Mouse (Mus musculus): ENCODE measurements around the gene Gm9999.
"Not testable (repeated sequence)": the region's sequence is repeated elsewhere in the genome, so short reads cannot be mapped to it uniquely, and the experiment has no call there.

The Gm9999 gene

DNA sequence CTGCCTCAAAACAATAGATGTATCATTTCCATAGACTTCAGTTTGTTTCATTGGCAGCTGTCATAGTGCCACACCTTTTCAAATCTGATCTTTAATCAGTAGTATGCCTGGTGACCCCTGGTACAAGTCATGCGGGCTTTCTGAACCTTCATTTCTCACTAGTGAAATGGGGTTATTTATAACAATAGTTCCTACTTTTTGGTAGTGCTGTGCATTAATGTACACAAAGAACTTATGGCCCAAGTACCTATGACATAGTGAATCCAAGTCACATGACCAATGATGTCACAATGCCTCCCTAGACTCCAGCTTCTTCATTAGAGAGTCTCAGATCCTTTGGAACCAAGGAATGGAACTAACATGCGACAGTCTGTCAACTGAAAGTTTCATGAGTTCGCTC is at the start of gene Gm9999:
Gene Gm9999 (plus strand): TSS at position 301 of the 400 bp plus-strand sequence.
- DNase-seq (ENCODE audit: low spot score) = no peak

DNA sequence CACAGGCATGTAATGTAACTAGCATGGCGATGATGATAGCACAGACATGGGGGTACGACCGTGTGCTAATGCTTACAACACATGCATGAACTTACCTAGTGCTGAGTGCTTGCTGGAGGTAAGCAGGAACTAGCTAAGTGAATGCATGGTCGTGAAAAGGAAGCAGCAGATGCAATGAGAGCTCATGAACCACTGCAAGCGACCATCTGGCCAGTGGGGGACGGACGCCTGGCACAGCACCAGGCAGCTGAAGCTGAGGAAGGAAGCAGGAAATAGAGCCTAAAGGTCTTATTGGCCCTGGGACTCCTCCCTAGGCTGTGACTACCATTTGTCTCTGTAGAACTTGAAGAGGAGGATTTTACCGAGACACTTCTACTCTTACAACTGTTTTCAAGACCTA is 48.6 kb upstream of the Gm9999 start:
- no peak for DNase-seq (ENCODE audit: low spot score)

DNA sequence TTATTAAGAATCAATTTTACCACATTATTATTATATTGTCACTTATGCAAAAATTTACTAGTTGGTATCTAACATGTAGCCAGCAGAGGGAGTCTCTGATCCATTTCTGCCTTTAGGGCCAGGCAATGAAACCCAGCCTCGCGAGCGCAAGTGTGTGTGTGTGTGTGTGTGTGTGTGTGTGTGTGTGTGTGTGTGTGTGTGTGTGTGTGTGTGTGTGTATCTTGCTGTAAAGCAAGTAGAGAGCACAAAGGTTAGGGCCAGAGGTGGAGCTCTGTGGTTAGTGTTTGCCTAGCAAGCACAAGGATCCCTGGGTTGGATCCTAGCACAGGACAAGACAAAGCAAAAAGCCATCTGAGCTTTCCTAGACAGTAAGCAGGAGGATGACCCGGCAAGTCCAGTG is 47.5 kb upstream of the Gm9999 start:
- DNase-seq (ENCODE audit: low spot score) = no peak

DNA sequence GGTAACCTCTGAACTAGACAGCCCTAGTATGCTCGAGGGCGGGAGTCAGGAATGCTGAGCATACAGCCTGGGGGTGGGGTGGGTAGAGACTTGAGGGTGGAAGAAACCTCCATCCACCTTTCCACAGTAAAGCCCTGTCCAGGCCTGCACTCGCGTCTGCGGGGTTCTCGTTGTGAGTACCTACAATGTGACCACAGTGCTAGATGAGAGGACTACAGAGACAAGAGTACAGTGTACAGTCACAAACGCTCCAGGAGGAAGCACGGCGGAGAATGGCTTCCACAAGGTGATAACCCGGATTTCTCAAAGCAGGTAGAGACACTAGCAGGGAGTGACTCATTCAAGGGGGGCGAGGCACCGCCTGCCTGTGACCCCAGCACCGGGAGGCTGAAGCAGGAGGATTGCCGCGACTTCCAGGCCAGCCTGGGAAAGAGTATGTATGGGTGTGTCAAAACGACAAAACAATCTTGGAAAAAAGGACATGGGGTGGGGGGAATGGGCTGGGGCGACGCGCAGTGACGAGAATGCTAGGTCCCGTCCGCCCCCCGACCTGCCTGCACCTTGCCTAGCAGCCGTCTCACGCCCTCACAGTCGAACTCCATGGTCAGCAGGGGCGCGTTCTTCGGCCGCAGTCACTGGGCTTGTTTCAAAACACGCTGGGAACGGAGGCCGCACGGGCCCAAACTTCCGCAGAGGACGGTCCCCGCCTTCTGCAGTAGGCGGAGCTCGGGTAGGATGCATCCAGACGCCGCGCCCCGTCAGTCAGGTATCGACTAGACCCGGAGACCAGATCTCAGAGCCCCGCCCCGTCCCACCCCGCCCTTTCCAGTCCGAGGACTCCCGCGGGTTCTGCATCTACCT is 25.3 kb upstream of the Gm9999 start, which contains the start of gene Uevld:
Gene Uevld (minus strand): TSS at position 697 of the 861 bp plus-strand sequence.
- DNase-seq (ENCODE audit: low spot score) = peak; percentile 95

DNA sequence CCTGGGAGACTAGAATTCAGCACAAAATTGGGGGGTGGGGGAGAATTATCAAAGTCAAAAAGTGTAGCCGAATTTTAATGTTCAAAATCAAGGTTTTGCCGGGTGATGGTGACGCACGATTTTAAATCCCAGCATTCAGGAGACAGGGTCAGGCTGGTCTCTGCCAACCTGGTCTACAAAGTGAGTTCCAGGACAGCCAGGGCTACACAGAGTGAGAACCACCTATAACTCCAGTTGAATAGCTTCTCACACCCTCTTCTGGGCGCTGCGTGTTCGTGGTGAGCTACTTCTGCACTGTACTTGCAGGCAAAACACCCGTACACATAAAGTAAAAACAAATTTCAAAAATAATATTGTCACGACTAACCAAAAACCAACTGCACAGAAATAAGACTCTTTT is 24.5 kb upstream of the Gm9999 start:
- DNase-seq (ENCODE audit: low spot score) = no peak

DNA sequence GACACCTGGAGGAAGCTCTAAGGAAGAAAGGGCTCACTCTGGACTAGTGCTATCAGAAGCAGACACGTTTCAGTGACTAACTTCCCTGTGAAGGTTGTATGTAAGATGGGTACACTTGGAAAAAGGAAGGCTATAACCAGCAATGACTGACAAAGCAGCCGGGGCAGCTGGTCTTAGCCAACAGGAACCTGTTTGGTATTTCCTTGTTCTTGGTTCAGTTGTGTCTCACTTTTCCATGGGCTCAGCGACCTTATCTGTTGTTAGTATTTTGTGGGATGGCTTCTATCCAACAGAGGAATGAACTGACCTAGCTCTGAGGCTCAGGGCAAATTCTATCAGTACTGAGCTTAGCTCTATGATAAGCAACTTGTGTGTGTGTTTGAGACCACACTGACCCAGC is 22.4 kb upstream of the Gm9999 start:
- DNase-seq (ENCODE audit: low spot score) = no peak

DNA sequence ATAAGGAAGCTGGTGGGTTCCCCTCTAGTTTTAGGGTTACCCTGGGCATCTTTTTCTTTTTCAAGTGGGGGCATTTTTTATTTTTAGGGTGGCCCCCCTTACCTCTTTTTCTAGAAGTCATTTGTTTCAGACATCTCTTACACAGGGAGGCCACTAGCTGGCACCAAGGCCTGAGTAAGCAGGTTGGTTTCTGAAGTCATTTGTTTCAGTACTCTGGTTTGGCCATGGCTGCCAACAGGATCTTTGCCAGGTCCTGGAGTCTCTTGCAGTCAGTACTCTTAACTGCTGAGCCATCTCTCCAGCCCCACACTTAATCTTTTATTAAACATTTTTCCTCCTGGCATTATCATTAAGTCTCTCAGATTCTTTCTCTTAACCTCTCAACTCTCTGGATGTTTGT is 21.2 kb upstream of the Gm9999 start:
- DNase-seq (ENCODE audit: low spot score) = no peak

DNA sequence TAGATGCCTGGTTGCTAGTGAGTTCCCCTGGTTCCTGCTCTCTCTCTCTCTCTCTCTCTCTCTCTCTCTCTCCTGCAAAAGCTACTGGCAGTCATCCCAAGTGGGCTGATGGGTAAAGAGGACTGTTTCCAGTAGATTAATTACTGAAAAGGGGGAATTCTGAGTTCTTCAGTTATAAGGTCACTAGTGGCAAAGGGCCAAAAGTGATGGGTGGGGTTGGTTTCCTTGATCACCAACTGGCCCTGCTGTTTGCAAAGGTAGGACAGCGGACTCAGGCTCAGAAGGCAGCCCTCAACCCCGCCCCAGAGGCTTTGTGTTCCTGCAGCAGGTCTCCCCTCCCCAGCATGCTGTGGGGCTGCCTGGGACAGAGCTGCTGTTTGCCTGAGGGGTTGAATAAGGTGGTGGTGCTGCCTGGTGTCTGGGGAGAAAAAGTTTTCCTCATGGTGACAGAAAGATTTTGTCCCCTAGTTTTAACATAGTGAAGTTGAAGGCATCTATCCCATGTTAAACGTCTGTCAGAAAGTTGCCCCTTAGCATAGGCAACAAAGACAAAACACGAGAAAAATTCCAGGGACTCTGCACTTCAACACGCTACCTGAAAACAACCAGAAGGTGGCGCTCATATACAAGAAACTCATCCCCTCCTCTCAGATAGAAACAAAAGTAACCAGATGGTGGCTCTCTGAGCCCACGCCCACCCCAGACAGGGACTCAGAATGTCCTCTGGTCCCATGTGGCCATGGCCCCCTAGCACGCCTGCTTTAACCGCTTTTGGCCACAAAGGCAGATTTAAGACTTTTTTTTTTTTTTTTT is 20.4 kb upstream of the Gm9999 start:
- no peak for DNase-seq (ENCODE audit: low spot score)

DNA sequence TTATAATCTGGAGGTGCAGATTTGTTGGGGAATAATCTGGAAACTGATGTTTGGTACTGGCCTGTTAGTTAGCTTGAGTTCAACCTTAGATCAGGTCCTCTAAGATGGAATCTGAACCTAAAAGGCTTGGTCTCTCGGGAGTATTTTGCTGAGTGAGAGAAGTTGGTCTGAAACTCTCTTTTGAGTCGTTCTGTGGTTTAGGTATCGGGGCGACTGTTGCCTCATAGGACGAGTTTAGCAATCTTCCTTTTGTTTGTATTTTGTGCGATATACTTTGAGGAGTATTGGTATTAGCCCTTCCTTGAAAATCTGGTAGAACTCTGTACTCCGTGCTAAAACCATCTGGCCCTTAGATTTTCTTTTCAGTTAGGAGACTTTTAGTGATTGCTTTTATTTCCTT is 19.3 kb upstream of the Gm9999 start:
- DNase-seq (ENCODE audit: low spot score) = no peak

DNA sequence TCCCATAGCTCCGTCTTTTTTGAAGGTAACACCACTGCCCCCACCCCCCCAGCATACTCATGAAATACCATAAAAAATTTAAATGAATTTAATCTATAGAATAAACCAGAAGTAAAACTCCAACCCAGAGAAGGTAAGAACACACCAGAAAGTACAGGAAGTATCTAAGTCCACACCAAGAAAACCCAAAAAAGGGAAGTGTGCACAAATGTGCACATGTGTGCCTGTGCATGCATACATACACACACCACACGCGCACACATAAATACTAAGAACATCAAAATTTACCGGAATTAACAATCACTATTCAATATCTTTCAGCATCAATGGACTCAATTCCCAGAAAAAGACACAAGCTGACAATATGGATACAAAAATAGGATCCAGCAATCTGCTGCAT is 13.5 kb upstream of the Gm9999 start:
- DNase-seq (ENCODE audit: low spot score) = no peak

DNA sequence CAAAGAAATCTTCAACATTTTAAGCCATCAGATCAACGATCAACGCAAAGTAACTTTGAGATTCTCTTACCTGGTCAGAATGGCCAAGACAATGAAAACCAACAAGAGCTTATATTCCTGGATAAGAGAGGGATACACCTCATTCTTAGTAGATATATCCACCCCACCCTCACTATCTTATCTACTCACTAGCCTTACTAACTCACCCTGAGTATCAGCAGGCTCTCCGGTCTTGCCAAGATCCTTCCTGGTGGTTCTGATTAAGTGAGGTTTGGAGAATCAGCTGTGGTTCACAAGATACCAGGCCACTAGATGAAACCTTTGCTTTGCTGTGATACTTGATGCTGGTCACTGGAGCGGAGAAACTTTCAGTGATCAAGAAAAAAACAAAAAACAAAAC is 8.7 kb upstream of the Gm9999 start:
- DNase-seq (ENCODE audit: low spot score) = no peak

DNA sequence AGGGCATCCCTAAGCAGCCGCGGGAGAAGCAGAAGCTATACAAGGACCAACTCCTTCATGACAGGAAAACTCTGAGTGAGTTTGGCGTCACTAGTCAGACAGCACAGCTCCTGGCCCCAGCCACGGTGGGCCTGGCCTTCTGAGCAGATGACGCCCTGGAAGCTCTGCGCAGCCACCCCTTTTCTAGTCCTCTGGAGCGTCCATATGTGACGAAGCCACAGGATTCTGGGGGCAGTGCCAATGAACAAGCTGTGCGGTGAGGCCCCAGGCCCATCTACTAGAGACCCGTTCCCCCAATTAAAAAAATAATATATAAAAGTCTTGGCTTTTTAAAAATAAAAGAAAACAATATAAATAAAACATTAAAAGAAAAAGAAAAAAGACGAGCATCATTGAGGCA is 7.9 kb upstream of the Gm9999 start:
- DNase-seq (ENCODE audit: low spot score) = no peak

DNA sequence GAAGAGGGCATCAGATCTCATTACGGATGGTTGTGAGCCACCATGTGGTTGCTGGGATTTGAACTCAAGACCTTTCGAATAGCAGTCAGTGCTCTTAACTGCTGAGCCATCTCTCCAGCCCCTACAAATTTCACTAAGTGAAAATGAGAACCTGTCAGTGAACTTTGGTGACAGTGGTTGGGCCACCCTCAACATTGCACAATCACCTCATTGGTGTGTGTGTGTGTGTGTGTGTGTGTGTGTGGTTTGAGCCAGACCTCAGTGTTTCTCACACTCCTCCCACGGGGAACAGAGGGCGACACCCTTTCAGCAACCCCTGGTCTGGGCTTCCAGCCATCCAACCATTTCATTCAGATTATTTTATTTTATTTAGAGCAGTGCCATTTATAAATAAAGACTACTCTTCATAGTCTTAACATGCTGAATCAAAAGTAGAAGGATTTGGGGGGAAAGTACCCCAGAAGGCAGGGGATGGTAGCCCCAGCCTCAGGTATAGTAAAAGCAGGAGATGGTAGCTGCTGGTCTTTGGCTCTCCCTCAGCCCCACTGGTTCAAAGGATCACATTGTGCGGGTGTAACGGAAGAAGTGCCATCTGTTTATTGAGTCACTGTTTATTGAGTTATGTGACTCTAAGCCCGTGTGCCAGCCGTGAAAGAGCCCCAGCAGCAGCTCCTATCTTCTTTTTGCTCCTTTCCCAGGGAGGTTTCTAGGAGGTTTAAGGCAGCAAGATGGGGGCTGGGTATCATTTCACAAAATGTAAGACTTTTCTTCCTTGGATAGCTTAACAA is 2.5 kb downstream of the Gm9999 start:
- no peak for DNase-seq (ENCODE audit: low spot score)

DNA sequence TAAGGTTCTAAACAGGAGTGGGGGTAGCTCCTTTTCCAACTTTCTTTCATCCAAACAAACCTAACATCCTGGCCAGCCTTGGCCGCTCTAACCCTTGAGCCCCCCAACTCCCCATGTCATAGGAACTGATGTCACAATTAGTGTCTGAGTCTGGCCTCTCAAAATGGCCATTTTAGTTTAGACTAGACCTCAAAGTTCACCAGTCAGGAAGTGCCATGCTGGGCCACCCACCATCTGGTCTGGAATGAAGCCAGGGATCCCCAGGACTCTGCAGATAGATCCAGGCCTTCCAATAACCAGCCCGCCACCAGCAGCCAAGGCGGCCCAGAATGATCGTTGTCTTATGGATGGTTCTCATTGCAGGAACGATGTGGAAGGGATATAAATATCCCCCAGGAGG is 3.3 kb downstream of the Gm9999 start:
- DNase-seq (ENCODE audit: low spot score) = no peak

DNA sequence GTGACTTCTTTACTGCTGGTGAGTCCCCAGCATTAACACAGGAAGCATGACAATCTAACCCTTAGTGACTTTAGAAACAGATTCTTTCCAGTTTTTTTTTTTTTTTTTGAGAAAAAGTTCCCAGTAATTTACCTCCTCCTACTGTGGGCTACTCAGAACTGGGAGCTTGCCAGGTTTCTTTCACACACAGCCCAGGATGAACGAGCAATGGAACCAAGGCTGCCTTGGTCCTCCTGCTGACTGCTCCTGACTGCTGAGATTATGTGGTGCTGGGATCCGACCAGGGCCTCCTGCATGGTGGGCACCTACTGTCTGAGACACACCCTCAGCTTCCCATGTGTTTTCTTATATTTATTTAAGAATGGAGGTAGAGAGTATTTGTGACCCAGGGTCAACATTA is 3.7 kb downstream of the Gm9999 start:
- DNase-seq (ENCODE audit: low spot score) = no peak

DNA sequence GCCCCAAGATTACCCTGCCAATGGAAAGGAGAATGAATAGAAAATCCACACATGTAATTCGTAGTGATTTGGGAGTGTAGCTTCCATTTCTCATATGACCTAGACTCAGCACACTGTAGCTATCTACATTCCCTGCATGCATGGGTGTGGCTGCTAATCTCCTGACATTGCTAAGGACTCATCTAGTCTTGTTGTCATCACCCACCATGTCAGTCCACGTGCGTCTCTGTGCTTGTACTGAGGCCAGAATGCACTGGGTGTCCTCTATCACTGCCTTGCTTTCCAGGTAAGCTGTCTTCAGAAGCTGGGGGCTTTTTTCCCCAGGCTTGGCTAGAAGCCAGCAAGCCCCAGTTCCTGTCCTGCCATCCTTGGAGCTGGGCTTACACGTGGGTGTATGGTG is 6.0 kb downstream of the Gm9999 start:
- not testable (repeated sequence) for DNase-seq (ENCODE audit: low spot score)

DNA sequence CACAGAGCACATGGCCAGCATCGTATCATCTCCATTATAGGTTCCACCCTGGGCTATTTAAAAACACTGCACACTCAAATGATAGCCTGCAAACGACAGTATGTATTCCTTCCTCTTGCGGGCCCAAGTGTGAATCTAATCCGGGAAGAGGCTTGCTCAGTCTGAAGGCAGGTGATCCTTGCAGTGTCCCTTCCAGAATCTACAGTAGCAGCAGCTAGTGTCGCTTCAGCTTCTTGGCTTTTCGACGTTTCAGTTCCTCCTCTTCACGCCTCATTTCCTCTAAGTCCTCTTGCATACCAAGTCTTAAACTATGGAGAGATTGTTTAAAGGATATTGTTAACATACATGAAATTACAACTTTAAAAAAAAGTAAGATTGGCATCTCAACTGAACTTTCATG is 9.7 kb downstream of the Gm9999 start:
- no peak for DNase-seq (ENCODE audit: low spot score)

DNA sequence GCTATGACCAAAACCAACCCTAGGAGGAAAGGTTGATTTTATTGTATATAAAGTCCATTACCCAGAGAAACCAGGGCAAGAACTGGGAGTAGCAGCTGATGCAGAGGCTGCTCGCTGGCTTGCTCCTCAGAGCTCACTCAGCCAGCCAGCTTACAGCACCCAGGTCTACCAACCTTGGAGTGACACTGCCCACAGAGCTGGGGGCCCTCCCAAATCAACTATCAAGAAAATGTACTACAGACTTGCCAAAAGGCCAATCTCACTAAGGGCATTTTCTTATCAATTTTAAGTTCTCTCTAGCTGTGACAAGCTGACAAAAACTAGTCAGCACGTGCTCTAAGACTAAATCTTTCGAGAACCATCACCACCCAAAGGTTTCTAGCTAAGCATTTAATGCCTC is 12.2 kb downstream of the Gm9999 start:
- no peak for DNase-seq (ENCODE audit: low spot score)

DNA sequence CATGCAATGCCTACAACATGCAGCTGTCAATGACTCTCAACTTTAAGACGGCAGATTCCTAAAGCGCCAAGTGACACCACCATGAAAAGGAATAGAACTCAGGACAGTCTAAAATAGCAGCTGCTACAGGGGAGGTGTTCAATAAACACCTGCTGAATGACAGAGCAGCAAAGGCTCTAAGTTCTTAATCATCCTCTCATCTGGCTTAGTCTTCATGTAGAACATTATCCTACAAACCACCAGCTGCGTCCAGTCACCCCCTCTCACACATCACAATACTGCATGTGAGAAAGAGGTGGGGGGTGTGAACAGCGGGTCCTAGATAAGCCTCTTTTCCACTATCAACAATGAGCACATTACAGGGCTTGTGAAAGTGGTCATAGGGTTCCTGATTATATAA is 13.6 kb downstream of the Gm9999 start:
- DNase-seq (ENCODE audit: low spot score) = no peak

DNA sequence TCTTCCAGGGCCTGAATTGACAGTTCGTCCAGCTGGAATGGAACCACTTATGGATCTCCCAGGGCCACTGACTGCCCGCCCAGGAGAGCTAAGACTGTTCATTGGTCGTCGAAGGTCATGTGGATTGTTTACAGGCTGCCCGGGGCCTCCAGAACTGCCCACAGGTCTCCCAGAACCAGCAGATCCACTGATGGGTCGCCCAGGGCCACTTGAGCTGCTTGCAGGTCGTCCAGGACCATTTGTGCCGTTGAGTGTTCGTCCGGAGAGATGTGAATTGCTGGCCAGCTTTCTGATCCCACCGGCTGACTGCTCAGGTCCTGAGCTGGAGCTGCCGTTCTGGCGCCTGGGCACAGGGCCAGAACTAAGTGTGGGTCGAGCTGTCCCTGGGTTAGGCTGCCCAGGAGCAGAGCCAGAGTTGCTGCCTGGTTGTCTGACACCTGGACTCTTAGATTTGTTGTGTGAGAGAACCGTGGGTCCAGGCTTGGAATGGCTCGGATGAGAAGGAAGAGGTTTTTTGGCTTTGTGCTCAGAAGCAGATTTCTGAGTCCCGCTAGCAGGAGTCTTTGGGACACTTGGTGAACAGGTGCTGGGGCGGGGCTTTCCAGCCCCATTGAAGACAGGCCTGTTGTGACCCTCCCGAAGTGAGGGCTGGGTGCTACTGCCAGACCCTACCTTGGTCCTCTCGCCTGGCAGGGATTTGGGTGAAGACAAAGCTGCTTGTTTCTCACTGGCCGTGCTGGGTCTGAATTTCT is 14.4 kb downstream of the Gm9999 start:
- no peak for DNase-seq (ENCODE audit: low spot score)

DNA sequence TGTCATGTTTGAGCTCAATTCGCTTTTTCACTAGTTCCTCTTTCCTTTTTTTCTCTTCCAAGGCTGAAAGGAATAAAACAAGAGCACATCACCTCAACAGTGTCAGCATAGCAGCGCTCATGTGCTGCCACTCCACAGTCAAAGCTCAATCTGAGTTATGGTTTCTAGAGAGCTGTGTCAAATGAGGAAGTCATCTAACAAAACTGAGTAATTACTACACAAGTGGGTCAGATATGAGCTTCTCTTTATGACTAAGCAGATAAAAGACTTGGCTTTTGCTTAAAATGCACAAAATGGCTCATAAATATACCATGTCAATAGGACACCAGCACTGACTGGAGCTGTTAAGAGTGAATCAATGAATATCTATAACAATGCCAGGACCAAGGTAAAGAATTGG is 15.6 kb downstream of the Gm9999 start:
- no peak for DNase-seq (ENCODE audit: low spot score)
